Mouse (Mus musculus): ENCODE data around the gene Papolg. TPM values are rescaled to one million over a fixed set of nuclear protein-coding genes. Genes with fewer than 3 reads are reported as not detected.
A peak's percentile ranks its signal among the peaks of the same experiment; 100 is the strongest.

Gene Papolg
- polyA plus RNA-seq, 1 experiment from 2014 or later = 15.8 TPM

GRCm38 (mm10) chr11:23856723-23857112 is 38.3 kb downstream of the Papolg start:
- no peaks in the 10 kb centered on the region for H3K9me3 ChIP-seq (ENCODE audit: control insufficient read depth, low read depth, low read length)
- H3K27me3 ChIP-seq (ENCODE audit: control insufficient read depth, insufficient read depth, low read length) = no peaks in the 10 kb centered on the region
- H3K9ac ChIP-seq (replicated peaks; ENCODE audit: low read depth, low read length) = no peak overlapping the region
- no peak for ATAC-seq (ENCODE audit: insufficient number of reproducible peaks, insufficient read depth, low FRiP score, low read depth)
- H3K36me3 ChIP-seq (ENCODE audit: control insufficient read depth, insufficient read depth, low read length) = peaks cover 42% of the 10 kb centered on the region
- 83% methylated on average over 4 of the region's 4 CpGs for WGBS
- no peak overlapping the region for H3K27ac ChIP-seq (ENCODE audit: low read length)
- H3K4me1 ChIP-seq (ENCODE audit: control insufficient read depth, insufficient read depth, low read length) = no peaks in the 10 kb centered on the region
- no peak overlapping the region for H3K4me3 ChIP-seq (ENCODE audit: low read depth, low read length)
- H3K4me2 ChIP-seq (replicated peaks; ENCODE audit: low read depth, low read length) = no peak overlapping the region

- no peak for ATAC-seq (ENCODE audit: insufficient number of reproducible peaks, insufficient read depth, low FRiP score, low read depth)
- no peaks in the 10 kb centered on the region for H3K4me1 ChIP-seq (ENCODE audit: control insufficient read depth, insufficient read depth, low read length)
- H3K4me2 ChIP-seq (replicated peaks; ENCODE audit: low read depth, low read length) = no peak overlapping the region
- H3K9ac ChIP-seq (replicated peaks; ENCODE audit: low read depth, low read length) = no peak overlapping the region
- no peaks in the 10 kb centered on the region for H3K9me3 ChIP-seq (ENCODE audit: control insufficient read depth, low read depth, low read length)
- H3K36me3 ChIP-seq (ENCODE audit: control insufficient read depth, insufficient read depth, low read length) = peaks cover 37% of the 10 kb centered on the region
- no peaks in the 10 kb centered on the region for H3K27me3 ChIP-seq (ENCODE audit: control insufficient read depth, insufficient read depth, low read length)
- H3K27ac ChIP-seq (ENCODE audit: low read length) = no peak overlapping the region
- H3K4me3 ChIP-seq (ENCODE audit: low read depth, low read length) = no peak overlapping the region
- WGBS = 72% methylated on average over 7 of the region's 7 CpGs
These were observed 38.9 kb downstream of the Papolg start for GRCm38 (mm10) chr11:23856054-23856722.

- Histone ChIP-seq H3K4me3 (ENCODE audit: low read depth, low read length) (no peak overlapping the region), H3K4me2 (replicated peaks; ENCODE audit: low read depth, low read length) (no peak overlapping the region), H3K9me3 (ENCODE audit: control insufficient read depth, low read depth, low read length) (no peaks in the 10 kb centered on the region), H3K27me3 (ENCODE audit: control insufficient read depth, insufficient read depth, low read length) (no peaks in the 10 kb centered on the region), H3K4me1 (ENCODE audit: control insufficient read depth, insufficient read depth, low read length) (no peaks in the 10 kb centered on the region), H3K27ac (ENCODE audit: low read length) (no peak overlapping the region), H3K9ac (replicated peaks; ENCODE audit: low read depth, low read length) (no peak overlapping the region), H3K36me3 (ENCODE audit: control insufficient read depth, insufficient read depth, low read length) (peaks cover 31% of the 10 kb centered on the region)
- WGBS = 14% methylated on average over 3 of the region's 3 CpGs
- ATAC-seq (ENCODE audit: insufficient number of reproducible peaks, insufficient read depth, low FRiP score, low read depth) = peak; percentile 46
These were observed 39.8 kb downstream of the Papolg start for GRCm38 (mm10) chr11:23855182-23855802.

GRCm38 (mm10) chr11:23853306-23853705 is 41.7 kb downstream of the Papolg start:
- no peak overlapping the region for H3K4me2 ChIP-seq (replicated peaks; ENCODE audit: low read depth, low read length)
- no peaks in the 10 kb centered on the region for H3K27me3 ChIP-seq (ENCODE audit: control insufficient read depth, insufficient read depth, low read length)
- WGBS = 66% methylated on average over 5 of the region's 5 CpGs
- no peak for ATAC-seq (ENCODE audit: insufficient number of reproducible peaks, insufficient read depth, low FRiP score, low read depth)
- no peaks in the 10 kb centered on the region for H3K9me3 ChIP-seq (ENCODE audit: control insufficient read depth, low read depth, low read length)
- H3K27ac ChIP-seq (ENCODE audit: low read length) = no peak overlapping the region
- H3K36me3 ChIP-seq (ENCODE audit: control insufficient read depth, insufficient read depth, low read length) = peaks cover 15% of the 10 kb centered on the region
- H3K4me3 ChIP-seq (ENCODE audit: low read depth, low read length) = no peak overlapping the region
- no peak overlapping the region for H3K9ac ChIP-seq (replicated peaks; ENCODE audit: low read depth, low read length)
- no peaks in the 10 kb centered on the region for H3K4me1 ChIP-seq (ENCODE audit: control insufficient read depth, insufficient read depth, low read length)

GRCm38 (mm10) chr11:23846016-23846815 is 48.8 kb downstream of the Papolg start:
- no peak overlapping the region for H3K9ac ChIP-seq (replicated peaks; ENCODE audit: low read depth, low read length)
- H3K4me3 ChIP-seq (ENCODE audit: low read depth, low read length) = no peak overlapping the region
- no peak; the same call in 1 of the 2 replicates for ATAC-seq (ENCODE audit: insufficient number of reproducible peaks, insufficient read depth, low FRiP score, low read depth)
- WGBS = 63% methylated on average over 22 of the region's 22 CpGs
- no peaks in the 10 kb centered on the region for H3K36me3 ChIP-seq (ENCODE audit: control insufficient read depth, insufficient read depth, low read length)
- H3K9me3 ChIP-seq (ENCODE audit: control insufficient read depth, low read depth, low read length) = no peaks in the 10 kb centered on the region
- no peaks in the 10 kb centered on the region for H3K27me3 ChIP-seq (ENCODE audit: control insufficient read depth, insufficient read depth, low read length)
- no peaks in the 10 kb centered on the region for H3K4me1 ChIP-seq (ENCODE audit: control insufficient read depth, insufficient read depth, low read length)
- H3K27ac ChIP-seq (ENCODE audit: low read length) = no peak overlapping the region
- no peak overlapping the region for H3K4me2 ChIP-seq (replicated peaks; ENCODE audit: low read depth, low read length)

- Histone ChIP-seq H3K9ac (replicated peaks; ENCODE audit: low read depth, low read length) (no peak overlapping the region), H3K4me1 (ENCODE audit: control insufficient read depth, insufficient read depth, low read length) (no peaks in the 10 kb centered on the region), H3K27me3 (ENCODE audit: control insufficient read depth, insufficient read depth, low read length) (no peaks in the 10 kb centered on the region), H3K4me3 (ENCODE audit: low read depth, low read length) (no peak overlapping the region), H3K36me3 (ENCODE audit: control insufficient read depth, insufficient read depth, low read length) (no peaks in the 10 kb centered on the region), H3K27ac (ENCODE audit: low read length) (no peak overlapping the region), H3K9me3 (ENCODE audit: control insufficient read depth, low read depth, low read length) (no peaks in the 10 kb centered on the region), H3K4me2 (replicated peaks; ENCODE audit: low read depth, low read length) (no peak overlapping the region)
- WGBS = 80% methylated on average over 3 of the region's 3 CpGs
- no peak for ATAC-seq (ENCODE audit: insufficient number of reproducible peaks, insufficient read depth, low FRiP score, low read depth)
These were observed 71.8 kb downstream of the Papolg start for GRCm38 (mm10) chr11:23823244-23823643.

- no peak for ATAC-seq (ENCODE audit: insufficient number of reproducible peaks, insufficient read depth, low FRiP score, low read depth)
- WGBS = 86% methylated on average over 2 of the region's 2 CpGs
- no peaks in the 10 kb centered on the region for H3K27me3 ChIP-seq (ENCODE audit: control insufficient read depth, insufficient read depth, low read length)
- H3K9me3 ChIP-seq (ENCODE audit: control insufficient read depth, low read depth, low read length) = no peaks in the 10 kb centered on the region
- no peaks in the 10 kb centered on the region for H3K36me3 ChIP-seq (ENCODE audit: control insufficient read depth, insufficient read depth, low read length)
- H3K4me2 ChIP-seq (replicated peaks; ENCODE audit: low read depth, low read length) = no peak overlapping the region
- H3K27ac ChIP-seq (ENCODE audit: low read length) = no peak overlapping the region
- H3K9ac ChIP-seq (replicated peaks; ENCODE audit: low read depth, low read length) = no peak overlapping the region
- H3K4me1 ChIP-seq (ENCODE audit: control insufficient read depth, insufficient read depth, low read length) = no peaks in the 10 kb centered on the region
- H3K4me3 ChIP-seq (ENCODE audit: low read depth, low read length) = no peak overlapping the region
These were observed 73.4 kb downstream of the Papolg start for GRCm38 (mm10) chr11:23821652-23822051.

GRCm38 (mm10) chr11:23820977-23821376 is 74.1 kb downstream of the Papolg start:
- no peak overlapping the region for H3K27ac ChIP-seq (ENCODE audit: low read length)
- H3K36me3 ChIP-seq (ENCODE audit: control insufficient read depth, insufficient read depth, low read length) = no peaks in the 10 kb centered on the region
- ATAC-seq (ENCODE audit: insufficient number of reproducible peaks, insufficient read depth, low FRiP score, low read depth) = no peak
- no peaks in the 10 kb centered on the region for H3K9me3 ChIP-seq (ENCODE audit: control insufficient read depth, low read depth, low read length)
- no peak overlapping the region for H3K4me2 ChIP-seq (replicated peaks; ENCODE audit: low read depth, low read length)
- 70% methylated on average over 2 of the region's 2 CpGs for WGBS
- no peak overlapping the region for H3K4me3 ChIP-seq (ENCODE audit: low read depth, low read length)
- no peaks in the 10 kb centered on the region for H3K27me3 ChIP-seq (ENCODE audit: control insufficient read depth, insufficient read depth, low read length)
- no peak overlapping the region for H3K9ac ChIP-seq (replicated peaks; ENCODE audit: low read depth, low read length)
- H3K4me1 ChIP-seq (ENCODE audit: control insufficient read depth, insufficient read depth, low read length) = no peaks in the 10 kb centered on the region

Data from stomach, embryonic 14.5 days (tissue).